Mouse (Mus musculus) cerebellum, adult (tissue): ENCODE results near the gene Bin2.

Source experiments
- ATAC-seq: cut with Nextera tagmentation; 2 replicates; pipeline ENCODE4 v1.9.2; 2017; ENCODE audit warnings: mild to moderate bottlenecking, moderate library complexity, mixed read lengths; ENCODE audit not compliant: insufficient number of reproducible peaks, low FRiP score, low TSS enrichment

The Bin2 gene

GRCm38 (mm10) chr15:100655201-100655600, 14.2 kb downstream of the Bin2 start:
- no peak for ATAC-seq

GRCm38 (mm10) chr15:100654271-100654670, 15.1 kb downstream of the Bin2 start:
- no peak for ATAC-seq

DNA sequence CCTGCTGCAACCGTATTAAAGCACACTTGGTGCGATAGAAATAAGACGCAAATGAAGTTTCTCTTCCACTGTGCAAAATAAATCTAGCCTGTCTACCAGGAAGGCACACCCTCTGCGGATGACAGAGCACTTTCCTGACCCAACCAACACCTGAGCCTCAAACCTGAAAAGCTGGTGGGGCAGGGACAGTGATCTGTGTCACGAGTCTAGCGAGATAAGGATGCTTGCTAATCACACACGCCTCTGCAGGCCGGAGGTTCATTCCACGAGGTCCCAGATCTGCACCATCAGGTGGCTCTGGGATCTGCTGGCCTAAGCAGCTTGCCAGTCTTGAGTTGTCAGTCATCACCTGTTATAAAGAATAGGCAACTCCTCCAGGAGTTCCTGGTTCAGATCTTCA, 17.7 kb downstream of the Bin2 start:
- ATAC-seq, result no peak

GRCm38 (mm10) chr15:100650111-100650510, 19.2 kb downstream of the Bin2 start:
- no peak; the same call in 1 of the 2 replicates for ATAC-seq

DNA sequence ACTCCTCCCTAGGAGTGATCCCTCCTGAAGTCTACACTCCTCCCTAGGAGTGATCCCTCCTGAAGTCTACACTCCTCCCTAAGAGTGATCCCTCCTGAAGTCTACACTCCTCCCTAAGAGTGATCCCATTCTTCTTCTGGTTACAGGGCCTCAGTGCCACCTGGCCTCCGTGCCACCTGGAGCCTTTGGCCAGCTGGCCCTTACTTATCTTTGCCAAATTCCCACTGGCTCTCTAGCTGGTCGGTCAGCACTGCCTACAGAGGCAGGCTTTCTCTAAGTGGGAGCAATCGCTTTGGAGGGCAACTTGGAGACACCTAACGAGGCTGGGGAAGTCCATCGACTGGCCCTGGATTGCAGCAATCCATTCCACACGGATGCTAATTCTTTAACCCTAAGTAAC, 23.2 kb downstream of the Bin2 start:
- ATAC-seq, result 0 out of 2 replicates have a peak, but pooled peaks have one; percentile 56

DNA sequence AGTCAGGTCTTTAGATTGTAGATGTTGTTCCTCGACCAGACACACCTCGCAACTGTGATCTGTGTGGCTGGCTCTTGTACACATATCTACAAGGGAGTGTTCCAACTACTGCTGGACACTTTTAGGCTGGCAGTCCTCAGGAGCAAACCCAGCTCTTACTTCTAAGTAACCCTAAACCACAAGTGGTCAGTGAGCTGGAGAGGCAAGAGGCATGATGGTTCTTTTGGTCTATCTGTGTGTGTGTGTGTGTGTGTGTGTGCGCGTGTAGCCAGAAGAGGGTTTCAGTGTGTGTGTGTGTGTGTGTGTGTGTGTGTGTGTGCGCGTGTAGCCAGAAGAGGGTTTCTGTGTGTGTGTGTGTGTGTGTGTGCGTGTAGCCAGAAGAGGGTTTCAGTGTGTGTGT, 26.9 kb downstream of the Bin2 start:
- no peak for ATAC-seq

DNA sequence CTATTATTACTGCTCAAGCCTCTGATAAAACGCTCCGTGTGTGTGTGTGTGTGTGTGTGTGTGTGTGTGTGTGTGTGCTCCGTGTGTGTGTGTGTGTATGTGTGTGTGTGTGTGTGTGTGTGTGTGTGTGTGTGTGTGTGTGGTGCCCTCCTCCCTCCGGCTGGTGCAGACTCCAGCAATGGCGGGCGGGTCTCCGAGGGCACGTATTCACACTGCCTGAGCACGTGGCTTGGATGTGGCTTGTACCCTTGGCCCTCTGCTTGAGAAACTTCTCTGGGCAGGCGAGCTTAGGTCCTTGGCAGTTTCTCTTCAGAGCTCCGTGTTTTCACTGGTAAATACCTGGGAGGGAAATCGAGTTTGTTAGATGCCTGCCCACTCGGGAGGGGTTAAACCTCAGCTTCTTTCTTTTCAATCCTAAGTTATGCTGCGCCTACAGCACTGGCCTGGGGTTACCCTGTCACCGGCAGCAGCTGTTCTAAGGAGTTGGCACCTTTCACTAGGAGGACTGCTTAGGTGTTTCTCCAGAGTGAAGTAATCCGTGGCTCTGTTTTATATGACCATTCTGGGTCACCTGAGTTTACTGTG, 28.0 kb downstream of the Bin2 start:
- ATAC-seq, result no peak

- no peak for ATAC-seq
These were observed 29.2 kb downstream of the Bin2 start for GRCm38 (mm10) chr15:100639972-100640750.

DNA sequence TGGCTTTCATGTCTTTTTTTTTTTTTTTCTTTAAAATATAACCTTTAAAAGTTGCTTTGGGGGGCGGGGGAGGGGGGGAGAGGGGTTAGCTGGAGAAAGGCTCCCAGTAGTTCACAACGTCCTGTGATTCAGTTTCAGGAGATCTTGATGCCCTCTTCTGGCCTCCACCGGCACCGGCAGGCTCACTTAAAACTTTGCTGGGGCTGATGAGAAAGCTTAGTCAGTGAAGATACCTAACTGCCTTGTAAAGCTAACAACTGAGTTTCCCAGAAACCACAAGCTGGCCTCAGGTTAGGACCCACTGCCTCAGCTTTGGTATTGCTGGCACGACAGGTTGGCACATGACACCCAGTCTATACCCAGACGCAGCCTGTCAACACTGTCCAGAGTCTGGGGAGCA, 31.7 kb downstream of the Bin2 start:
- ATAC-seq, result no peak

GRCm38 (mm10) chr15:100636700-100637501, 32.5 kb downstream of the Bin2 start, which contains the start of gene Smagp:
Gene Smagp (minus strand): TSS chr15:100636940.
- no peak; the same call in 1 of the 2 replicates for ATAC-seq

DNA sequence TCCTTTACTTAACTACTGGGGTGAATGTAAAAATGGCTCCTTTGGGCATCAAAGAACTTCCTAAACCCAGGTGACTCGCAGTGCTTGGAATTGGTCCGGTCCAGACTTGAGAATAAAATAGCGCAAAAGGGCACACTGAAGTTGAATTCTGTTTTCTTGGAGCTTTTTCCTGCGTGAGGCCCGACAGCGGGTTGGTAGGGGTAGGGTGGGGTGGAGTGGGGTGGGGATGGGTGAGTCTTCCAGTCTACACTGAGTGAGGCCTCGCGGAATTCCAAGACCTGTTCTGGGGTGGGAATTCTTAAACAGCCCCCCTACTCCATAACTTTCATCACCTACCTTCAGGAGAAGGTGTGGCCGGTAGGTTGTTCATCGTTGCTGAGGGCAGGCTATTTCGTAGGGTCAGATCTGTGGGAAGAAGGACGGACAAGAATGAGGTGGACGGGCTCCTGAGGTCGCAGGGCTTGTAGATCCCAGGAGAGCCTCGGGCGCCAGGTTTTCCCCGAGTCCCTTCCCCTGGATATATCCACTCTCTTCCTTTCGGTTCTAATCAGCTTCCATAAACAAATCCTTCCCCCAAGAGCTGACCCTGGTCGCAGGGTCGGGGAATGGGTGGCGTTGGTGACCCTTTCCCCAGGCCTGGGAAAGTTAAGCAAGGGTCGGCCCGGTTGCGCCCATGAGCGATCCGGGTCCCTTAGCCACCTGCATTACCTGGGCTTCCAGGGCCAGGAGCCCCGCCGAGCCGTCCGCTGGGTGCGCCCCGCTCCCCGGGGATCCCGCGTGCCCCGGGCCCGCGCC, 33.3 kb downstream of the Bin2 start:
- ATAC-seq, result no peak

DNA sequence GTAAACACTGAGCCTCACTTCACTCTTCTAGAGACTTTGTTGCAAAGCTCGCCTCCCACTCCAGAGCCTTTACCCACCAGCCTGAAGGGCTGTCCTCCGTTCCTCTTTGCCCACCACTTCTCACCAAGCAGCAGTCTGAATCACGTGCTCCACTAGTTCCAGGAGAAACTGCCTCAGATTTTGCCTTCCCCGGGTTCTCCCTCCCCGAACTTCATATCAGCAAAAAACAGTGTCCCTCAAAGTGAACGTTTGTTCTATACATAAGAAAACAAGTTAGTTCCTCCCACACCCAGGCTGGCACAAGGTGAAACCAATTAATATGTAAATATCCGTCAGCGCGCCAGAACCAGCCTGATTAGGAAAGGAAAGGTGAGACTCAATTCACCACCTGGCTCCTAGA, 34.1 kb downstream of the Bin2 start:
- no peak for ATAC-seq

GRCm38 (mm10) chr15:100633341-100633740, 36.0 kb downstream of the Bin2 start:
- no peak for ATAC-seq

GRCm38 (mm10) chr15:100632323-100632722, 37.0 kb downstream of the Bin2 start:
- no peak for ATAC-seq

GRCm38 (mm10) chr15:100631454-100632170, 37.7 kb downstream of the Bin2 start:
- ATAC-seq, result no peak

- ATAC-seq, result no peak
These were observed 39.2 kb downstream of the Bin2 start for GRCm38 (mm10) chr15:100630126-100630525.

DNA sequence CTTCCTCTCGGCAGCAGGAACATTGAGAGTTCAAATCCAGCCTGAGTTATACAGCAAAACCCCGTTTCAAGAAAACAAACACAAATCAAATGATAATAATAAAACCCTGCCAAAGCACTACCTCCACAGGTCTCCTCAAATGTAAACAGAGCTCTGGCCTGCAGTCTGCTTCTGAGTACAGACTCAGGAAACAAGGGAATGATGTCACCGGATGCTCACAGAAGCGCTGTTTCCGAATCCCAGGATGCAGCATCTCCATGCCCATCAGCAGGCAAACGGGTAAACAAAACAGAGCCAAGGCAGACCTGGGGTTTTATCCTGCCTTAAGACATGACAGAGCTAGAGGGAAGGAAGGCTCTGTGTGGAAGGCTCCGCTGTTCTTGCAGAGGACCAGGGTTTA, 40.6 kb downstream of the Bin2 start:
- no peak for ATAC-seq

DNA sequence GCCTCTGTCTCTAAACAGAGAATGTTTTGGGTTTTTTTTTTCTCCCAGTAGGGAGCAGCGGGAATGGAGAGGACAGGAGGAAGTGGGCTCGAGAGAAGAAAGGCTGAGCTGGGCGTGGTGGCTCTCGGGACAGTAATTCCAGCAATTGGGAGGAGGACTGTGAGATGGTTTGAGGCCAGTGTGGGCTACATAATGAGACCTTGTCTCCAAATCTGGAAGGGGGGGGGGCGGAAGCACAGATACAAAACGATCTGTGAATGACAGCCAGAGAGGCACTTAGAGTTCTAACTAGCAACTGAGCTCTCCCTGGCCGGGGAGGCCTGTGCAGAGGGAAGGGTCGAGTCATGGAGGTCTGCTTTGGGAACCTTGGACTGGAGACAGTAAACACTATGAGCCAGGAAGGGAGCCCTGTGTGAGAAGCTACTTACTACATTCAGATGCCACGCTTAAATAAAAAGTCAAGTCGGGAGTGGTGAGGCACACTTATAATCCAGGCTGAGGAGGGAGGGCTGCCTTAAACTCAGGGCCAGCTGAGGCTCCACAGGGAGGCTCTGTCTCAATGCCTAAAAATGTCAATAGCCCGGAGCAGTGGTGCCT, 41.5 kb downstream of the Bin2 start:
- no peak for ATAC-seq

GRCm38 (mm10) chr15:100627287-100627686, 42.1 kb downstream of the Bin2 start:
- no peak for ATAC-seq
